Mouse (Mus musculus) cerebellum, postnatal 4 days (tissue): ENCODE results near the gene Slc9a3r2.

Experiments
- DNase-seq, 2 experiments: peaks; one replicate each; pipeline ENCODE4 v3.0.0; 2022; ENCODE audit warnings: low spot score in 2 of 2, mixed read lengths in 1 of 2

Slc9a3r2 gene

GRCm38 (mm10) chr17:24636781-24637481, 13.2 kb downstream of the Slc9a3r2 start:
- no peak for DNase-seq

DNA sequence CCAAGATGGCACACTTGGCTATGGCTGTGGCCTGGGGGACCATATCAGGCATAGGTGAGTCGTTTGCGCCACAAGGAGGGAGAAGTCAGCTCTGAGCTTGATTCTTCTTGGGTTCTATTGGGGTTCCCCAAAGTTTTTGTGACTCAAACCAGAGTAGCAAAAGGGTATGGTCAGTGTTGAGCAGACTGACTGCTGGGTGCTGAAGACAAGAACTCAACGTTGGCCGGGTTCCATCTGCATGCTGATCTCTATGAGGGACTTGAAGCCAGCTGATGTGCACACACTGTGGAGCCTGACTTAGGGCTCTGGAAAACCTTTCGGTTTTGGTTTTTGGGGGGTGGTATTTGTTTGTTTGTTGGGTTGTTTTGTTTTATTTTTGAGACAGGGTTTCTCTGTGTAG, 14.4 kb downstream of the Slc9a3r2 start:
- DNase-seq, result no peak

DNA sequence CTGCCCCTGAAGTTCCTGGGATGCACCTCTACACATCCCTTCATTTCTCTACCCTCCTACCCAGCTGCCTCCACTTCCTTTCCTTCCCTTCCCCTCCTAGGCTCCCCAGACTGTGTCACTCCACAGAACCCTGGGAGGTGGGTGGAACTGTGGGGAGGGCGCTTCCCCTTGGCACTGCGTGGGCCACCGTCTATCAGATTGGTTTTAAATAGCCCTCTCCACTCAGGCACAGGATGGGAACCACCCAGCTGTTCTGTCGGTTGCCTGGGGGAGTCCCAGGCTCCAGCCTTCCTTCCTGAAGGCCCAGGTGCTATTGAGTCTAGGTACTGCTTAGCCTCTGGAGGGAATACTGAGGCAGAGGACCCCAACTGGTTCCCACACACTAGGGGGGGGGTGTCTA, 15.1 kb downstream of the Slc9a3r2 start:
- no peak for DNase-seq

- DNase-seq, result no peak
Observed at GRCm38 (mm10) chr17:24633831-24634230, 16.3 kb downstream of the Slc9a3r2 start.

DNA sequence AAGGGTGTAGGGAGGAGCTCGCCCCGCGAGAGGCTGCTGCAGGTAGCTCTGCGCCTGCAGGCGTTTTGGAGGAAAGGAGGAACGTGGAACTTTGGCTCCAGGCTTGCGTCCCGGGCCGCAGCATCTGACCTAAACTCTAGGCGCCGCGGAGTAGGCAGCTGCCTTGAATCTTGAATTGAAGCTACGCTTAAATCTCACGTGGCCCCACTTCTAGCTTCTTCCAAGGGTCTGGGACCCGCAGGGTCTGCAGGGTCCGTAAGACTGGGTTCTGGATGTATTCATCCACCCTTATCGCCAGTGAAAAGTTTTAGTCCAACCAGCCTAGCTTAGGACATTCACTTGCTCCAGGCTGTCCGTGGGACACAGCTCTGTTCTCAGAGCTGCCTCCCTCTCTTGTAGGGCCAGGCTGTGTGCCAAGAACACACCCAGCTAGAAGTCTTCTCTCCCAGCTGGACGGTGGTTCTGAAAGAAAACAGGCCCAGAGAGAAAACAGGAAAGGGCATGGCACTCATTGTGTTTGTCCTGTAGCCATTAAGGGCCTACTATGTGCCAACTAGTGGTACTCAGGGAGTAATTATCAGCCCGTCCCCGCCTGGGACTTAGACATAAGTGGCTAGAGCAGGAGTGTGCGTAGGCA, 17.2 kb downstream of the Slc9a3r2 start:
- no peak for DNase-seq

- DNase-seq, result peak; percentile 64 to 79
Observed at GRCm38 (mm10) chr17:24632167-24632812, 17.8 kb downstream of the Slc9a3r2 start, which contains the start of the genes Tsc2 and Nthl1. Gene Tsc2 (minus strand): TSS chr17:24632630. Gene Nthl1 (plus strand): TSS chr17:24632680.

DNA sequence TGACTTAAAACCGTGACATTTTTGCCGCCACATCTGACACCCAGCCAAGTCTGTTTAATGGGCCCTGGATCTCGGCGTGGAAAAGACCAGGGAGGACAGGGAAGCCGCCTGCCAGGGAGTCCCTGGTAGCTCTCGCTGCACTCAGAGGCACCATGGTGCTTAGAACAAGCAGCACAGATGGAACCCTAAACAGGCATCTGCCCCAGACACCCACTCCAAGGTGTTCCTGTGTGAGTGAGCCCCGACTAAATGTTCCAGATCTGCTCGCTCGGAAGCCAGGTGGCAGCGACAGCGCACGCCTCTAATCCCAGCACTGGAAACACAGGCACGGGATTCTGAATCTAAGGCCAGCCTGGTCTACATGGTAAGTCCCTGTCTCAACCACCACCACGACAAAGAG, 20.1 kb downstream of the Slc9a3r2 start:
- no peak for DNase-seq

- DNase-seq, result peak in 1 of 2 experiments; percentile 74
Observed at GRCm38 (mm10) chr17:24628646-24629045, 21.5 kb downstream of the Slc9a3r2 start.

- DNase-seq, result no peak
Observed at GRCm38 (mm10) chr17:24625472-24625871, 24.7 kb downstream of the Slc9a3r2 start.

GRCm38 (mm10) chr17:24617561-24618194, 32.4 kb downstream of the Slc9a3r2 start:
- DNase-seq, result no peak

DNA sequence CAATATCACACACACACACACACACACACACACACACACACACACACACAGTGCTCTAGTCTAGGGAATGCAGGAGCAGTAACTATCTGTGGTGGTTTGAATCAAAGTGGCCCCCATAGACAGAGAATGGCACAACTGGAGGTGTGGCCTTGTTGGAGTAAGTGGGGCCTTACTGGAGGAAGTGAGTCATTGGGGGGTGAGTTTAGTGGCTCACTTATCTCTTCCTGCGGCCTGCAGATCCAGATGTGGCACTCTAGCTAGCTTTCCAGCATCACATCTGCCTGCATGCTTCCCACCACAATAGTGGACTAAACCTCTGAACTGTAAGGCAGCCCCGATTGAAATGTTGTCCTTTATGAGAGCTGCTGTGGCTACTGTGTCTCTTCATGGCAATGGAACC, 39.4 kb downstream of the Slc9a3r2 start:
- no peak for DNase-seq

DNA sequence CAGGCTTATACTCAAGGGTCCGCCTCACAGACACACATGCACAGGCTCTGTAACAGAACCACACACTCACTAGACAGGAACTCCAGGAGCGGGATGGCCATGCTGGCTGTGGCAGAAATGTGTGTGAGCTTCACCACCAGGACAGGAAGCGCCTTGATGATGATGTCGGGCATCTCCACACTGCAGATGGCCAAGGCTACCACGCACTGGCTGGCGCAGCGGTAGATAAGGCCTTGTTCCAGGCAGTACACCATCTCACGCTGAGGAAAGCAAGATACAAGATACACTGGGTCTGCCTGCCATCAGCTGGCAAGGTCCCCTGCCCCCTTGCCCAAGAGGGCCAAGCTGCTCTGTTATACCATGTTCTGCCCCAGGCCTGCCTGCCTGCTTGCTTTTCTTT, 41.3 kb downstream of the Slc9a3r2 start:
- no peak for DNase-seq

GRCm38 (mm10) chr17:24608370-24608769, 41.8 kb downstream of the Slc9a3r2 start:
- no peak for DNase-seq

DNA sequence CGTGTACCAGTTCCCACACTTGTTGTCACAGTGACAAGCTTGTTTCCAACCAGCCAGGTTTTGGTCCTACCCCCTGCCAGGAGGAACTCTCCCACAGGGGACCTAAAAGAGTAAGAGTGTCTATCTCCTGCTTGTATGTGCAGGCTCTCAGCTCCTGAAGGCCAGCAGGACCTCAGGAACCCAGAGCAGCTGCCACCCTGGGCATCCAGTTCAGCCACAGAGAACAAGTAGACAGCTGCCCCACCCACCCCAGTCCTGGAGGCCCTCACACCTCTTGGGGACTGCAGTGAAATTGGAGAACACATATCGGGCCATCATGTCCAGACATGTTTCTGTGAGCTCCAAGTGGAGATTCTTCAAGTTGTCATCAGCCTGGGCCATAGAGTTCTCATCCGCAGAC, 45.6 kb downstream of the Slc9a3r2 start:
- no peak for DNase-seq

GRCm38 (mm10) chr17:24603961-24604360, 46.2 kb downstream of the Slc9a3r2 start:
- DNase-seq, result no peak

DNA sequence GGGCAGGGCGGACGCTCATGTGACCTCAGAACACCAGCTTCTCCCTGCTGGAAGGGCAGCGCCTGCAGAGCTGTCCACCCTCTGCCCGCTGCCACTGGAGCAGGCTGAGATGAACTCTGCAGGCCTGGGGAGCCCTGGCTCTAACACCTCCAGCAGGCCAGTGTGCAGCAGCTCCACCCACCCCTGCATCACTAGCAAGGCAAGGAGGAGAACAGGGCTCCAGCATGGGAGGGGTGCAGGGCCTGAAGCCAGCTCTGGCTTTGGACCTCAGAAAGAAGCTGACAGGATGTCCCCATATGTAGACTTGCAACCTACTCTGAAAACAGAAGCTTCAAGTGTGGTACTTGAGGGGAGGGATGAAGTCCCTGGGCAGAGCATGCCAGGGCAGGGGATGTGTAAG, 49.6 kb downstream of the Slc9a3r2 start:
- DNase-seq, result no peak

GRCm38 (mm10) chr17:24597989-24598388, 52.1 kb downstream of the Slc9a3r2 start:
- DNase-seq, result no peak

- DNase-seq, result no peak
Observed at GRCm38 (mm10) chr17:24596471-24597183, 53.5 kb downstream of the Slc9a3r2 start.

DNA sequence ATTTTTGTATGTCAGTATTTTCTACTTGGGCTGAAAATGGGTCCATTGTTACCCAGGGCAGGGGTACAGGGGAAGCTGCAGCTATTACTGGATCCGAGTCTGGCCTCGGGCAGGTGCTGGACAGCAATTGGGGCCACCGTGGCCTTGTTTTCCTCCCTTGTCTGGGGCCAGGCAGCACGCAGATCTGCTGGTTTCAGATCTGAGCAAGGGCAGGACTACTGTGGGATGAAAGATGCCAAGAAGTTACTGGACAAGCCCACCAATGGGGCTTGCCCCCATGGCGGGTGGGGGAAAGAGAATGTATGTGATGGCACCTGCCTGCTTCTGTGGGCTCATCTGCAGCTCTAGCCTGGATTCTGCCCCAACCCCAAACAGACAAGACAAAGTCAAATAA, 54.1 kb downstream of the Slc9a3r2 start:
- DNase-seq, result no peak

- no peak for DNase-seq
Observed at GRCm38 (mm10) chr17:24595126-24596072, 54.7 kb downstream of the Slc9a3r2 start.
